Mouse (Mus musculus) layer of hippocampus, adult 2 months (tissue): ENCODE measurements around the gene Eral1. TPM values are rescaled to one million over a fixed set of nuclear protein-coding genes. Genes with fewer than 3 reads are reported as not detected.
"Not testable (repeated sequence)": the region's sequence is repeated elsewhere in the genome, so short reads cannot be mapped to it uniquely, and the experiment has no call there.

Experiments
- DNase-seq, 2 experiments: peaks; one replicate each; pipeline ENCODE4 v3.0.0; 2022; ENCODE audit warnings: low spot score in 2 of 2
- H3K27ac ChIP-seq: fragments of 200-600 bp; 2 replicates; pipeline ENCODE4 v1.8.1; 2022
- H3K4me3 ChIP-seq: fragments of 200-600 bp; 2 replicates; pipeline ENCODE4 v1.8.1; 2022; ENCODE audit warnings: mild to moderate bottlenecking
- CTCF ChIP-seq: fragments of 200-600 bp; conservative IDR thresholded peaks from 2 replicates; pipeline ENCODE4 v1.8.1; 2022; ENCODE audit warnings: antibody characterized with exemption, mild to moderate bottlenecking, moderate library complexity
- total RNA-seq, 2 experiments: library from RNA; stranded (reverse); gene quantifications; 2 replicates each; pipeline ENCODE4 v1.2.3; 2021

Eral1 gene
- total RNA-seq, 2 experiments from 2014 or later, result 19.5 to 20.1 TPM

GRCm38 (mm10) chr11:78074277-78074652, 5.9 kb downstream of the Eral1 start:
- no peak overlapping the region for H3K4me3 ChIP-seq
- TF ChIP-seq CTCF, result no peak

GRCm38 (mm10) chr11:78073577-78074276, 6.5 kb downstream of the Eral1 start:
- TF ChIP-seq CTCF, result no peak
- no peak overlapping the region for H3K27ac ChIP-seq
- no peak overlapping the region for H3K4me3 ChIP-seq
- DNase-seq, result no peak

More at GRCm38 (mm10) chr11:78074277-78074652, 5.9 kb downstream of the Eral1 start:
- no peak overlapping the region for H3K27ac ChIP-seq
- DNase-seq, result no peak

- no peak for DNase-seq
- TF ChIP-seq CTCF, result no peak
- Histone ChIP-seq H3K27ac (no peak overlapping the region), H3K4me3 (no peak overlapping the region)
These were observed 7.6 kb downstream of the Eral1 start for GRCm38 (mm10) chr11:78072425-78073130.

GRCm38 (mm10) chr11:78071938-78072337, 8.2 kb downstream of the Eral1 start:
- no peak for DNase-seq
- H3K27ac ChIP-seq, result no peak overlapping the region
- no peak overlapping the region for H3K4me3 ChIP-seq
- no peak for TF ChIP-seq CTCF

GRCm38 (mm10) chr11:78069646-78070045, 10.5 kb downstream of the Eral1 start:
- TF ChIP-seq CTCF, result no peak
- no peak overlapping the region for H3K4me3 ChIP-seq
- no peak for DNase-seq

GRCm38 (mm10) chr11:78069130-78069529, 11.1 kb downstream of the Eral1 start:
- Histone ChIP-seq H3K4me3 (no peak overlapping the region), H3K27ac (no peak overlapping the region)
- no peak for DNase-seq
- TF ChIP-seq CTCF, result no peak

More at GRCm38 (mm10) chr11:78069646-78070045, 10.5 kb downstream of the Eral1 start:
- H3K27ac ChIP-seq, result no peak overlapping the region

GRCm38 (mm10) chr11:78067566-78067965, 12.6 kb downstream of the Eral1 start:
- no peak for TF ChIP-seq CTCF
- no peak for DNase-seq
- no peak overlapping the region for H3K4me3 ChIP-seq
- no peak overlapping the region for H3K27ac ChIP-seq

GRCm38 (mm10) chr11:78066641-78067040, 13.5 kb downstream of the Eral1 start:
- Histone ChIP-seq H3K4me3 (no peak overlapping the region), H3K27ac (no peak overlapping the region)
- DNase-seq, result no peak
- no peak for TF ChIP-seq CTCF

- no peak for TF ChIP-seq CTCF
- DNase-seq, result no peak
- Histone ChIP-seq H3K4me3 (no peak overlapping the region), H3K27ac (no peak overlapping the region)
These were observed 14.3 kb downstream of the Eral1 start for GRCm38 (mm10) chr11:78065906-78066305.

GRCm38 (mm10) chr11:78062563-78062962, 17.6 kb downstream of the Eral1 start:
- H3K4me3 ChIP-seq, result no peak overlapping the region
- DNase-seq, result no peak
- TF ChIP-seq CTCF, result no peak

GRCm38 (mm10) chr11:78059833-78060757, 20.1 kb downstream of the Eral1 start:
- DNase-seq, result peak; percentile 54 to 62
- peak overlapping the region; percentile 54; the same call in 1 of the 2 replicates for H3K27ac ChIP-seq
- no peak overlapping the region for H3K4me3 ChIP-seq
- TF ChIP-seq CTCF, result peak; percentile 88

More at GRCm38 (mm10) chr11:78062563-78062962, 17.6 kb downstream of the Eral1 start:
- H3K27ac ChIP-seq, result no peak overlapping the region

- DNase-seq, result no peak
- no peak for TF ChIP-seq CTCF
- H3K4me3 ChIP-seq, result no peak overlapping the region
- no peak overlapping the region for H3K27ac ChIP-seq
These were observed 23.2 kb downstream of the Eral1 start for GRCm38 (mm10) chr11:78056946-78057345.

GRCm38 (mm10) chr11:78053078-78053477, 27.1 kb downstream of the Eral1 start:
- Histone ChIP-seq H3K4me3 (no peak overlapping the region), H3K27ac (no peak overlapping the region)
- TF ChIP-seq CTCF, result no peak
- DNase-seq, result no peak

- not testable (repeated sequence) for H3K27ac ChIP-seq, H3K4me3 ChIP-seq, DNase-seq
These were observed 31.5 kb downstream of the Eral1 start for GRCm38 (mm10) chr11:78048637-78049036.
